Mouse (Mus musculus) heart, postnatal 0 days (tissue): ENCODE data around the gene Acaa1a. TPM values are rescaled to one million over a fixed set of nuclear protein-coding genes. Genes with fewer than 3 reads are reported as not detected.

ENCODE experiments used
- ATAC-seq: fragments of 200-750 bp; cut with Nextera tagmentation; 2 replicates; pipeline ENCODE4 v1.8.0; 2017; ENCODE audit warnings: low read depth, moderate number of reproducible peaks, moderate library complexity; ENCODE audit not compliant: insufficient read depth
- DNase-seq: peaks from one replicate; pipeline ENCODE4 v3.0.0-alpha.2; 2016; ENCODE audit warnings: low spot score
- H3K27ac ChIP-seq: fragments of 300-500 bp; sonication (generic); 2 replicates; pipeline ENCODE4 v1.5.1; 2014; ENCODE audit warnings: low read depth, mild to moderate bottlenecking
- H3K27me3 ChIP-seq: fragments of 300-500 bp; sonication (generic); 2 replicates; pipeline ENCODE4 v1.6.1; 2014; ENCODE audit warnings: low read length, mixed read lengths; ENCODE audit not compliant: control insufficient read depth, insufficient read depth
- H3K36me3 ChIP-seq: fragments of 300-500 bp; sonication (generic); replicated peaks from 2 replicates; pipeline ENCODE4 v1.6.1; 2014; ENCODE audit warnings: low read length, mixed read lengths; ENCODE audit not compliant: control insufficient read depth, insufficient read depth
- H3K4me1 ChIP-seq: fragments of 300-500 bp; sonication (generic); 2 replicates; pipeline ENCODE4 v1.6.1; 2014; ENCODE audit warnings: antibody characterized with exemption; ENCODE audit not compliant: control insufficient read depth, insufficient read depth
- H3K4me2 ChIP-seq: fragments of 300-500 bp; sonication (generic); 2 replicates; pipeline ENCODE4 v1.6.1; 2014; ENCODE audit warnings: low read depth, mild to moderate bottlenecking, low read length, moderate library complexity
- H3K4me3 ChIP-seq: fragments of 300-500 bp; sonication (generic); 2 replicates; pipeline ENCODE4 v1.5.1; 2014; ENCODE audit warnings: low read depth, low read length
- H3K9ac ChIP-seq: fragments of 300-500 bp; sonication (generic); replicated peaks from 2 replicates; pipeline ENCODE4 v1.6.1; 2014; ENCODE audit warnings: low read depth, low read length, mixed read lengths
- H3K9me3 ChIP-seq: fragments of 300-500 bp; sonication (generic); replicated peaks from 2 replicates; pipeline ENCODE4 v1.6.1; 2016; ENCODE audit warnings: low read length; ENCODE audit not compliant: control insufficient read depth
- CTCF ChIP-seq: IDR thresholded peaks from 2 replicates; pipeline ENCODE4 v1.5.1; 2016; ENCODE audit warnings: antibody characterized with exemption, control low read depth, low read depth
- EP300 ChIP-seq: IDR thresholded peaks from 2 replicates; pipeline ENCODE4 v1.6.1; 2016; ENCODE audit warnings: antibody characterized with exemption, low read depth
- whole genome bisulfite sequencing: fragments of 180-500 bp; shearing (Covaris S2); extraction: QIAGEN DNeasy Blood & Tissue Kit; methylation state at CpG from one replicate; pipeline ENCODE4 v1.1.7; 2014; 5-methylcytosine and 5-hydroxymethylcytosine counted together
- polyA plus RNA-seq: library from polyadenylated mRNA; unstranded; fragments of >200 nt; fragmentation: Nextera tagmentation; extraction: Ambion mirVana; gene quantifications from 2 replicates; pipeline ENCODE4 v1.2.1, GENCODE M21; 2015
- total RNA-seq: library from RNA; depleted of rRNA; stranded (reverse); fragments of >200 nt; gene quantifications from 2 replicates; pipeline ENCODE4 v1.2.3, GENCODE M21; 2014; ENCODE audit warnings: low replicate concordance

Gene Acaa1a
- total and polyA plus RNA-seq, 2 experiments from 2014 or later = 89.8 to 206 TPM

DNA sequence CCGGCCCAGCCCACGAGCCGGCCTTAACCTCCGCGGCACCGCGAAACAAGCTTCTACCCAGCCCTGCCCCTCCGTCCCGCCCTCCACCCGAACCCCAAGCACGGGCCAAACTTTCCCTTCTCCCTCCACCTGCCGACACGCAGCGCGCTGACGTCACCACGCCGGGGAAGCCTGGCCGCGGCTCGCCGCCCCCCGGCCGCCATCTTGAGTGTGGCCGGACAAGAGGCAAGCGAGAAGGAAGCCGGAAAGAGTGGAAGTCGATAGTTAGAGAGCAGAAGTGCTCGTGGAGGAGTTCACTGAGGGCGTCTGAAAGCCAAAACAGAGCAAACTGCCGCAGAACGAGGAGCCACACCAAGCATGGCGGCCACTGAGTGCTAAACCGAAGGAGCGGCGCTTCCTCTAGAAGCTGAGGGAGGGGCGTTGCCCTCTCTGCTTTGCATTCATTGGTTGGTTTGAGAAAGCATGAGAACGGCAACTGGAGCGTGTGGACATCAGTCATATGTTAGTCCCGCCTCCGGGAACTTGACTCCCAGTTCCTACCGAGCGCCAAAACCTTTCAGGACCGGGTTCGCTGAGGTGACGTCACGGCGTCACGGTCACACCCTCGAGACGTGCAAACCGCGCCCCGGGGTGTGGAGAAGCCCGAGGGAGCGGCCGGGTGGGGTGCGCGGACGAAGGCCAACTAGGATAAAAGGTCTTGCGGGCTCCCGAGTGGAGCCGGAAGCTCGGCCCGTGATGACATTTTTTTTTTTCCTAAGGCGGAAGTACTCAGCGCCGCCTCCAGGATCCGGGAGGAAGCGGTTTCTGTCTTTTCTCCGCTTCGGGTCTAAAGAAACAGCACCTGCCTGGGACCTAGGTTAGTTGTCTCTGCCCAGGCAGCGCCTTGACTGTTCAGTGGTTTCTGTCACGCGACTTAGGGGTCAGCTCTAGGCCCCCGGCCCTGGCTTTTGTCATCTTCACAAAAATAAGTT is 16.9 kb upstream of the Acaa1a start, which contains the start of gene Oxsr1:
TSS of gene Oxsr1 (minus strand) at position 139 of the 971 bp plus-strand sequence.
- peaks cover 13% of the 10 kb centered on the region for H3K4me1 ChIP-seq
- peak within 1 kb of the TSS; percentile 93 for H3K4me3 ChIP-seq
- H3K9me3 ChIP-seq = no peaks in the 10 kb centered on the region
- H3K9ac ChIP-seq = peak within 1 kb of the TSS; percentile 85
- DNase-seq = peak; percentile 99
- H3K36me3 ChIP-seq = no peaks in the 10 kb centered on the region
- peak; percentile 30 for TF ChIP-seq CTCF
- TF ChIP-seq EP300 = peak; percentile 88
- peak; percentile 95 for ATAC-seq
- H3K27me3 ChIP-seq = no peaks in the 10 kb centered on the region
- WGBS = under 1% methylated on average over 76 of the region's 76 CpGs
- H3K27ac ChIP-seq = peak within 1 kb of the TSS; percentile 96
- H3K4me2 ChIP-seq = peak within 1 kb of the TSS; percentile 92

DNA sequence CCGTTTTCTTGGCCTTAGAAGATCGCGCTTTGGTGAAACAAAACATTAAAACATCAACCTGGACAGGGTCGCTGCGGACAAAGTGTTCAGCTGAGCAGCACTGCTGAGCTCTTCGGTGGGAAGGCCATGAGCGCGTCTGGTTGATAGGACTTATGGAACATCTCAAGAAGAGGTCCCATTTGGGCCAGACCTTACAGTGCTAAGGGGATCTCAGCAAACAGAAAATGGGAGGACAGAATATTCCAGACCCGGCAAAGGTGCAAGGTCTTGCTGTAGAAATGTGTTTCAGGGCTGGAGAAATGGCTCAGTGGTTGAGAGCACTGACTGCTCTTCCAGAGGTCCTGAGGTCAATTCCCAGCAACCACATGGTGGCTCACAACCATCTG is 16.2 kb upstream of the Acaa1a start:
- Histone ChIP-seq H3K27ac (peak overlapping the region; percentile 96), H3K4me2 (peak overlapping the region; percentile 92), H3K4me3 (peak overlapping the region; percentile 93), H3K36me3 (no peaks in the 10 kb centered on the region), H3K9ac (peak overlapping the region; percentile 55), H3K27me3 (no peaks in the 10 kb centered on the region), H3K9me3 (no peaks in the 10 kb centered on the region), H3K4me1 (peaks cover 13% of the 10 kb centered on the region)
- TF ChIP-seq CTCF = no peak
- TF ChIP-seq EP300 = no peak
- DNase-seq (peak; percentile 24), ATAC-seq (no peak)
- 3% methylated on average over 9 of the region's 9 CpGs for WGBS

DNA sequence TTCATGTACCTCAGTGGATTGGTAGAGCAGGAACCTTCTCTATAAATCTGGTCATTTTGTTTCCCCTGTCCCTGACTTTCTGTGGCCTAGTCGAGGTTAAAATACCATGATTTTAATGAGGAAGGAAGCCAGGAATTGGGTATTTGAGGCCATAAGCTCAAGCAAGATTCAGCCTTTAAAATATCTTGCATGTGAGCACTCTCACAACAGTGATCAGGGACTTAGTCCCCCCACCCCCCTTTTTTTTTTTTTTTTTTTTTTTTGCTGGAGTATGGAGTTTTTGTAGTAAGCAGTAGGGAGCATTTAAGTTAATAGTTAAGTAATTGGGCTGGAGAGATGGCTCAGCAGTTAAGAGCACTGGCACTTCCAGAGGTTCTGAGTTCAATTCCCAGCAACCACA is 15.3 kb upstream of the Acaa1a start:
- 69% methylated on average over 1 of the region's 1 CpGs for WGBS
- peaks cover 13% of the 10 kb centered on the region for H3K4me1 ChIP-seq
- no peaks in the 10 kb centered on the region for H3K27me3 ChIP-seq
- H3K27ac ChIP-seq = no peak overlapping the region
- TF ChIP-seq CTCF (no peak), EP300 (no peak)
- no peak overlapping the region for H3K4me3 ChIP-seq
- ATAC-seq (no peak), DNase-seq (no peak)
- H3K9ac ChIP-seq = no peak overlapping the region
- H3K9me3 ChIP-seq = no peaks in the 10 kb centered on the region
- no peak overlapping the region for H3K4me2 ChIP-seq
- no peaks in the 10 kb centered on the region for H3K36me3 ChIP-seq

DNA sequence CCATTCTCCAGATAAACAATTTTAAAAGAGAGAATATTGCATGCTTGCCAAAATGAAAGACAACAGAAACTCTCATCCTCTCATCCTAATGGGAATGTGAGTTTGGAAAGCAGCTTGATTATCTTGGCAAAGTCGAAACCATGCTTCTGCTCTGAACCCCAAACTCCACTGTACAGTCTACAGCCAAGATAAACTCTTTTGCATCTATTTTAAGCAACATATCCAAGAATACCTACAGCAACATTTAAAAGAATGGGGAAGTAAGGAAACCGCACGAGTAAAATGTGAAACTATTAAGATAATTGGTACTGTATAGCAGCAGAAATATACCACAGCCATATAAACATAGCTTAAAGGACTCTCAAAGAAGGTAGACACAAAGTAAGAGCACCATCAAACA is 11.0 kb upstream of the Acaa1a start:
- Histone ChIP-seq H3K4me3 (no peak overlapping the region), H3K27me3 (no peaks in the 10 kb centered on the region), H3K4me1 (0 out of 2 replicates have a peak, but pooled peaks cover 3% of the 10 kb centered on the region), H3K27ac (no peak overlapping the region), H3K4me2 (no peak overlapping the region), H3K36me3 (no peaks in the 10 kb centered on the region), H3K9ac (no peak overlapping the region), H3K9me3 (no peaks in the 10 kb centered on the region)
- WGBS = 32% methylated on average over 3 of the region's 3 CpGs
- ATAC-seq = no peak
- DNase-seq = peak; percentile 15
- TF ChIP-seq CTCF = no peak
- TF ChIP-seq EP300 = no peak

DNA sequence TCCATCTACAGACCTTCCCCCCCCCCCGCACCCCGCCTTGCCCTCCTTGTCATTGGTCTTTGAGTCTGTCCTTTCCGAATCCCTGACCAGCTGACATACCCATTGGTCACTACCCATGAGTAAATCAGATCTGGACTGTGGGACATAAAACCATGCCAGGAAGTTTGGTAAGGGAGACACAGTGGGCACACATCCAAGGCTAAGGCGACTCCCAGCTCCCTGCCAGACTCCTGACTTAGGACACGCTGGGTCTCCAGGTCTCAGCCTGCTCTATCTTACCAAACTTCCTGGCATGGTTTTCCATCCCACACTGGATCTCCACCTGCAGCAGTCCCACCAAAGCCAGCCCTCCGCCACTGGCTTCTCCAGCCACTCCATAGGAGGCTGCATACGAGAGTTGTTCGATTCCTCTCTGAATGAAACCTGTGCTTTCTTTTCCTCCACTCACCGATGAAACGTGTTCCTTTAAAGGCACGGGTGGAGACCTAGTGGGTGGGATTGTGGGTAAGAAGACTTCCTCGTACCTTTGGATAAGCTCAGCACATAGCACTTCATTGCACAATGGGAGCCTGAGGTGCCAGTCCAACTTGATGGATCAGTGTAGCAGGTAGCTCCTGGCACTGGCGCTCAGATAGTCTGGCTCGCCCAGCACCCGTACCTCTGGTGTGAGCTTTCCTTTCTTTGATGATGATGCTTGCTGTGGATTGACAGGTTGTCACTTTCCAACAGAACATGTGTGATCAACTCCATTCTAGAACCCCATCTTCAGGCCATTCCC is 9.1 kb upstream of the Acaa1a start:
- peaks cover 7% of the 10 kb centered on the region; the same call in 1 of the 2 replicates for H3K4me1 ChIP-seq
- no peaks in the 10 kb centered on the region for H3K27me3 ChIP-seq
- H3K4me2 ChIP-seq = no peak overlapping the region
- H3K36me3 ChIP-seq = no peaks in the 10 kb centered on the region
- DNase-seq (no peak), ATAC-seq (no peak)
- H3K27ac ChIP-seq = no peak overlapping the region
- WGBS = 75% methylated on average over 15 of the region's 15 CpGs
- no peaks in the 10 kb centered on the region for H3K9me3 ChIP-seq
- TF ChIP-seq CTCF = no peak
- no peak for TF ChIP-seq EP300
- H3K4me3 ChIP-seq = no peak overlapping the region
- no peak overlapping the region for H3K9ac ChIP-seq
